Mouse (Mus musculus) limb, embryonic 14.5 days (tissue): ENCODE data around the gene Cdc42bpb. TPM values are rescaled to one million over a fixed set of nuclear protein-coding genes. Genes with fewer than 3 reads are reported as not detected.

Experiments
- ATAC-seq: fragments of 200-750 bp; cut with Nextera tagmentation; 2 replicates; pipeline ENCODE4 v1.8.0; 2017; ENCODE audit warnings: low read depth, moderate number of reproducible peaks, moderate TSS enrichment; ENCODE audit not compliant: low FRiP score
- DNase-seq: peaks from one replicate; pipeline ENCODE4 v3.0.0-alpha.2; 2015; ENCODE audit warnings: low spot score
- H3K27ac ChIP-seq: fragments of 300-500 bp; sonication (generic); replicated peaks from 2 replicates; pipeline ENCODE4 v1.5.1; 2014; ENCODE audit warnings: low read depth, mild to moderate bottlenecking, low read length, moderate library complexity, mixed read lengths
- H3K27me3 ChIP-seq: fragments of 300-500 bp; sonication (generic); 2 replicates; pipeline ENCODE4 v1.6.1; 2014; ENCODE audit warnings: low read length, mixed read lengths; ENCODE audit not compliant: control insufficient read depth, insufficient read depth
- H3K36me3 ChIP-seq: fragments of 300-500 bp; sonication (generic); 2 replicates; pipeline ENCODE4 v1.6.1; 2014; ENCODE audit warnings: mild to moderate bottlenecking, low read length, moderate library complexity, mixed read lengths; ENCODE audit not compliant: control insufficient read depth, insufficient read depth
- H3K4me1 ChIP-seq: fragments of 300-500 bp; sonication (generic); 2 replicates; pipeline ENCODE4 v1.6.1; 2014; ENCODE audit warnings: antibody characterized with exemption, low read length, mixed read lengths; ENCODE audit not compliant: control insufficient read depth, insufficient read depth
- H3K4me2 ChIP-seq: fragments of 300-500 bp; sonication (generic); replicated peaks from 2 replicates; pipeline ENCODE4 v1.6.1; 2014; ENCODE audit warnings: low read depth, mild to moderate bottlenecking, low read length, moderate library complexity; ENCODE audit not compliant: severe bottlenecking
- H3K4me3 ChIP-seq: fragments of 300-500 bp; sonication (generic); replicated peaks from 2 replicates; pipeline ENCODE4 v1.5.1; 2014; ENCODE audit warnings: low read length
- H3K9ac ChIP-seq: fragments of 300-500 bp; sonication (generic); 2 replicates; pipeline ENCODE4 v1.6.1; 2014; ENCODE audit warnings: mild to moderate bottlenecking, low read depth, low read length, moderate library complexity; ENCODE audit not compliant: severe bottlenecking
- H3K9me3 ChIP-seq: fragments of 300-500 bp; sonication (generic); 2 replicates; pipeline ENCODE4 v1.6.1; 2016; ENCODE audit warnings: low read length; ENCODE audit not compliant: control insufficient read depth
- POLR2A ChIP-seq: fragments of 200-500 bp; IDR thresholded peaks from 2 replicates; pipeline ENCODE4 v1.8.0; 2012; ENCODE audit warnings: inconsistent platforms, mild to moderate bottlenecking, moderate library complexity, borderline replicate concordance; ENCODE audit not compliant: insufficient read depth, insufficient read length; ENCODE audit errors: extremely low read depth
- WGBS: fragments of 180-500 bp; shearing (Covaris S2); extraction: QIAGEN DNeasy Blood & Tissue Kit; methylation state at CpG from one replicate; pipeline ENCODE4 v1.1.7; 2014; 5-methylcytosine and 5-hydroxymethylcytosine counted together
- polyA plus RNA-seq, 2 experiments: library from polyadenylated mRNA; depleted of rRNA in 1 of 2; stranded (reverse) in 1 of 2; unstranded in 1 of 2; fragments of >200 nt; fragmentation: Nextera tagmentation in 1 of 2; extraction: Ambion mirVana in 1 of 2; gene quantifications; 2 replicates each; pipeline versions ENCODE4 v1.2.1 to v1.2.3; 2012 to 2014

The Cdc42bpb gene
- polyA plus RNA-seq, 2 experiments, result 37.0 to 163 TPM

- no peaks in the 10 kb centered on the region for H3K9me3 ChIP-seq
- H3K4me1 ChIP-seq, result no peaks in the 10 kb centered on the region
- no peaks in the 10 kb centered on the region for H3K27me3 ChIP-seq
- DNase-seq (no peak), ATAC-seq (no peak)
- H3K9ac ChIP-seq, result no peak overlapping the region
- H3K27ac ChIP-seq, result no peak overlapping the region
- WGBS, result 93% methylated on average over 16 of the region's 16 CpGs
- no peak for TF ChIP-seq POLR2A
- no peak overlapping the region for H3K4me2 ChIP-seq
- H3K36me3 ChIP-seq, result peaks cover 44% of the 10 kb centered on the region
- no peak overlapping the region for H3K4me3 ChIP-seq
These were observed 113.9 kb downstream of the Cdc42bpb start for GRCm38 (mm10) chr12:111263650-111264049.

GRCm38 (mm10) chr12:111251227-111251626 is 126.3 kb downstream of the Cdc42bpb start:
- H3K36me3 ChIP-seq, result peaks cover 20% of the 10 kb centered on the region
- no peaks in the 10 kb centered on the region for H3K9me3 ChIP-seq
- no peak overlapping the region for H3K27ac ChIP-seq
- WGBS, result 62% methylated on average over 9 of the region's 9 CpGs
- H3K4me3 ChIP-seq, result no peak overlapping the region
- DNase-seq (no peak), ATAC-seq (no peak; the same call in 1 of the 2 replicates)
- TF ChIP-seq POLR2A, result no peak
- no peaks in the 10 kb centered on the region for H3K27me3 ChIP-seq
- H3K4me2 ChIP-seq, result no peak overlapping the region
- no peaks in the 10 kb centered on the region for H3K4me1 ChIP-seq
- H3K9ac ChIP-seq, result no peak overlapping the region

GRCm38 (mm10) chr12:111250116-111250515 is 127.4 kb downstream of the Cdc42bpb start:
- H3K27me3 ChIP-seq, result no peaks in the 10 kb centered on the region
- WGBS, result 79% methylated on average over 8 of the region's 8 CpGs
- ATAC-seq (no peak), DNase-seq (no peak)
- no peak overlapping the region for H3K9ac ChIP-seq
- H3K36me3 ChIP-seq, result peaks cover 14% of the 10 kb centered on the region
- H3K4me2 ChIP-seq, result no peak overlapping the region
- H3K4me3 ChIP-seq, result no peak overlapping the region
- no peak overlapping the region for H3K27ac ChIP-seq
- no peak for TF ChIP-seq POLR2A
- H3K4me1 ChIP-seq, result no peaks in the 10 kb centered on the region
- H3K9me3 ChIP-seq, result no peaks in the 10 kb centered on the region

GRCm38 (mm10) chr12:111249095-111249494 is 128.4 kb downstream of the Cdc42bpb start:
- no peak overlapping the region for H3K4me3 ChIP-seq
- no peak overlapping the region for H3K4me2 ChIP-seq
- no peak overlapping the region for H3K9ac ChIP-seq
- H3K4me1 ChIP-seq, result no peaks in the 10 kb centered on the region
- ATAC-seq (no peak), DNase-seq (no peak)
- 66% methylated on average over 3 of the region's 3 CpGs for WGBS
- no peak overlapping the region for H3K27ac ChIP-seq
- peaks cover 14% of the 10 kb centered on the region for H3K36me3 ChIP-seq
- H3K9me3 ChIP-seq, result no peaks in the 10 kb centered on the region
- no peaks in the 10 kb centered on the region for H3K27me3 ChIP-seq
- no peak for TF ChIP-seq POLR2A

GRCm38 (mm10) chr12:111246808-111247464 is 130.6 kb downstream of the Cdc42bpb start:
- no peak for TF ChIP-seq POLR2A
- no peaks in the 10 kb centered on the region for H3K9me3 ChIP-seq
- H3K36me3 ChIP-seq, result peaks cover 31% of the 10 kb centered on the region
- ATAC-seq (no peak), DNase-seq (no peak)
- H3K27ac ChIP-seq, result no peak overlapping the region
- H3K4me1 ChIP-seq, result no peaks in the 10 kb centered on the region
- H3K4me2 ChIP-seq, result no peak overlapping the region
- no peak overlapping the region for H3K9ac ChIP-seq
- H3K27me3 ChIP-seq, result no peaks in the 10 kb centered on the region
- 94% methylated on average over 9 of the region's 9 CpGs for WGBS
- H3K4me3 ChIP-seq, result no peak overlapping the region
